Mouse (Mus musculus) kidney, embryonic 16.5 days (tissue): ENCODE data around the gene Pdxk. TPM values are rescaled to one million over a fixed set of nuclear protein-coding genes. Genes with fewer than 3 reads are reported as not detected.
A peak's percentile ranks its signal among the peaks of the same experiment; 100 is the strongest.

ENCODE experiments used
- ATAC-seq: fragments of 200-750 bp; cut with Nextera tagmentation; 2 replicates; pipeline ENCODE4 v1.8.0; 2017; ENCODE audit warnings: moderate TSS enrichment; ENCODE audit not compliant: low FRiP score, low TSS enrichment
- H3K27ac ChIP-seq: fragments of 300-500 bp; sonication (generic); 2 replicates; pipeline ENCODE4 v1.5.1; 2014; ENCODE audit warnings: low read length
- H3K27me3 ChIP-seq: fragments of 300-500 bp; sonication (generic); 2 replicates; pipeline ENCODE4 v1.6.1; 2014; ENCODE audit warnings: low read length, control low read depth, mixed read lengths; ENCODE audit not compliant: insufficient read depth
- H3K36me3 ChIP-seq: fragments of 300-500 bp; sonication (generic); 2 replicates; pipeline ENCODE4 v1.6.1; 2014; ENCODE audit warnings: low read length, control low read depth, mixed read lengths; ENCODE audit not compliant: insufficient read depth
- H3K4me1 ChIP-seq: fragments of 300-500 bp; sonication (generic); 2 replicates; pipeline ENCODE4 v1.6.1; 2014; ENCODE audit warnings: low read length, control low read depth, mixed read lengths; ENCODE audit not compliant: insufficient read depth
- H3K4me2 ChIP-seq: fragments of 300-500 bp; sonication (generic); replicated peaks from 2 replicates; pipeline ENCODE4 v1.6.1; 2014; ENCODE audit warnings: low read depth, low read length
- H3K4me3 ChIP-seq: fragments of 300-500 bp; sonication (generic); 2 replicates; pipeline ENCODE4 v1.5.1; 2014; ENCODE audit warnings: mild to moderate bottlenecking, low read length
- H3K9ac ChIP-seq: fragments of 300-500 bp; sonication (generic); replicated peaks from 2 replicates; pipeline ENCODE4 v1.6.1; 2014; ENCODE audit warnings: low read length
- H3K9me3 ChIP-seq: fragments of 300-500 bp; sonication (generic); 2 replicates; pipeline ENCODE4 v1.6.1; 2016; ENCODE audit warnings: low read length, control low read depth
- WGBS: fragments of 180-500 bp; shearing (Covaris S2); extraction: QIAGEN DNeasy Blood & Tissue Kit; methylation state at CpG from one replicate; pipeline ENCODE4 v1.1.7; 2014; 5-methylcytosine and 5-hydroxymethylcytosine counted together
- polyA plus RNA-seq: library from polyadenylated mRNA; unstranded; fragments of >200 nt; fragmentation: Nextera tagmentation; extraction: Ambion mirVana; gene quantifications from 2 replicates; pipeline ENCODE4 v1.2.1, GENCODE M21; 2015

Gene Pdxk
- polyA plus RNA-seq, 1 experiment from 2014 or later: 28.4 TPM

- Histone ChIP-seq H3K4me1 (no peaks in the 10 kb centered on the region), H3K27ac (no peak overlapping the region), H3K9me3 (no peaks in the 10 kb centered on the region), H3K4me2 (no peak overlapping the region), H3K9ac (no peak overlapping the region), H3K27me3 (no peaks in the 10 kb centered on the region), H3K4me3 (no peak overlapping the region), H3K36me3 (peaks cover 24% of the 10 kb centered on the region)
- ATAC-seq: no peak
- 84% methylated on average over 5 of the region's 5 CpGs for WGBS
These were observed 23.2 kb downstream of the Pdxk start for GRCm38 (mm10) chr10:78441606-78442005.

GRCm38 (mm10) chr10:78440812-78441211 is 24.0 kb downstream of the Pdxk start:
- H3K9me3 ChIP-seq: no peaks in the 10 kb centered on the region
- H3K27me3 ChIP-seq: no peaks in the 10 kb centered on the region
- H3K4me2 ChIP-seq: no peak overlapping the region
- H3K9ac ChIP-seq: no peak overlapping the region
- peak; percentile 43 for ATAC-seq
- H3K36me3 ChIP-seq: peaks cover 20% of the 10 kb centered on the region
- 69% methylated on average over 9 of the region's 9 CpGs for WGBS
- H3K4me3 ChIP-seq: no peak overlapping the region
- H3K4me1 ChIP-seq: no peaks in the 10 kb centered on the region
- no peak overlapping the region for H3K27ac ChIP-seq

- no peak overlapping the region for H3K27ac ChIP-seq
- peaks cover 20% of the 10 kb centered on the region for H3K36me3 ChIP-seq
- H3K4me3 ChIP-seq: no peak overlapping the region
- H3K4me2 ChIP-seq: no peak overlapping the region
- no peak for ATAC-seq
- H3K27me3 ChIP-seq: no peaks in the 10 kb centered on the region
- H3K9me3 ChIP-seq: no peaks in the 10 kb centered on the region
- no peaks in the 10 kb centered on the region for H3K4me1 ChIP-seq
- 85% methylated on average over 7 of the region's 7 CpGs for WGBS
- H3K9ac ChIP-seq: no peak overlapping the region
These were observed 24.8 kb downstream of the Pdxk start for GRCm38 (mm10) chr10:78439990-78440389.

GRCm38 (mm10) chr10:78439550-78439949 is 25.2 kb downstream of the Pdxk start:
- Histone ChIP-seq H3K4me1 (no peaks in the 10 kb centered on the region), H3K27ac (no peak overlapping the region), H3K4me3 (no peak overlapping the region), H3K9ac (no peak overlapping the region), H3K9me3 (no peaks in the 10 kb centered on the region), H3K4me2 (no peak overlapping the region), H3K36me3 (peaks cover 20% of the 10 kb centered on the region), H3K27me3 (no peaks in the 10 kb centered on the region)
- ATAC-seq: no peak
- WGBS: 71% methylated on average over 5 of the region's 5 CpGs

GRCm38 (mm10) chr10:78438094-78438493 is 26.7 kb downstream of the Pdxk start:
- Histone ChIP-seq H3K27me3 (no peaks in the 10 kb centered on the region), H3K27ac (no peak overlapping the region), H3K9me3 (no peaks in the 10 kb centered on the region), H3K4me1 (no peaks in the 10 kb centered on the region), H3K9ac (no peak overlapping the region), H3K4me2 (no peak overlapping the region), H3K4me3 (no peak overlapping the region), H3K36me3 (peaks cover 10% of the 10 kb centered on the region)
- WGBS: 16% methylated on average over 5 of the region's 5 CpGs
- no peak; the same call in 1 of the 2 replicates for ATAC-seq

GRCm38 (mm10) chr10:78432853-78433252 is 31.9 kb downstream of the Pdxk start:
- Histone ChIP-seq H3K27me3 (no peaks in the 10 kb centered on the region), H3K9me3 (no peaks in the 10 kb centered on the region), H3K27ac (no peak overlapping the region), H3K36me3 (peaks cover 11% of the 10 kb centered on the region), H3K4me3 (no peak overlapping the region), H3K4me2 (no peak overlapping the region), H3K9ac (no peak overlapping the region), H3K4me1 (no peaks in the 10 kb centered on the region)
- 58% methylated on average over 3 of the region's 3 CpGs for WGBS
- no peak for ATAC-seq

GRCm38 (mm10) chr10:78429776-78430175 is 35.0 kb downstream of the Pdxk start:
- Histone ChIP-seq H3K9ac (no peak overlapping the region), H3K9me3 (no peaks in the 10 kb centered on the region), H3K4me3 (no peak overlapping the region), H3K36me3 (peaks cover 14% of the 10 kb centered on the region), H3K27ac (no peak overlapping the region), H3K27me3 (no peaks in the 10 kb centered on the region), H3K4me2 (no peak overlapping the region), H3K4me1 (0 out of 2 replicates have a peak, but pooled peaks cover 11% of the 10 kb centered on the region)
- ATAC-seq: no peak
- WGBS: 92% methylated on average over 2 of the region's 2 CpGs

GRCm38 (mm10) chr10:78429180-78429579 is 35.6 kb downstream of the Pdxk start:
- ATAC-seq: no peak
- Histone ChIP-seq H3K4me3 (no peak overlapping the region), H3K9me3 (no peaks in the 10 kb centered on the region), H3K27ac (no peak overlapping the region), H3K36me3 (peaks cover 14% of the 10 kb centered on the region), H3K9ac (no peak overlapping the region), H3K4me1 (0 out of 2 replicates have a peak, but pooled peaks cover 11% of the 10 kb centered on the region), H3K4me2 (no peak overlapping the region), H3K27me3 (no peaks in the 10 kb centered on the region)
- 86% methylated on average over 5 of the region's 5 CpGs for WGBS

GRCm38 (mm10) chr10:78428070-78428469 is 36.7 kb downstream of the Pdxk start:
- 94% methylated on average over 11 of the region's 11 CpGs for WGBS
- H3K4me2 ChIP-seq: no peak overlapping the region
- ATAC-seq: no peak
- peaks cover 14% of the 10 kb centered on the region for H3K36me3 ChIP-seq
- no peak overlapping the region for H3K4me3 ChIP-seq
- no peak overlapping the region for H3K9ac ChIP-seq
- H3K27me3 ChIP-seq: no peaks in the 10 kb centered on the region
- no peak overlapping the region for H3K27ac ChIP-seq
- no peaks in the 10 kb centered on the region for H3K9me3 ChIP-seq
- H3K4me1 ChIP-seq: 0 out of 2 replicates have a peak, but pooled peaks cover 11% of the 10 kb centered on the region

GRCm38 (mm10) chr10:78426117-78426735 is 38.5 kb downstream of the Pdxk start:
- Histone ChIP-seq H3K9ac (peak overlapping the region; percentile 88), H3K27ac (peak overlapping the region; percentile 86), H3K9me3 (no peaks in the 10 kb centered on the region), H3K4me1 (0 out of 2 replicates have a peak, but pooled peaks cover 11% of the 10 kb centered on the region), H3K36me3 (peaks cover 14% of the 10 kb centered on the region), H3K4me3 (peak overlapping the region; percentile 93), H3K27me3 (no peaks in the 10 kb centered on the region), H3K4me2 (peak overlapping the region; percentile 85)
- WGBS: 49% methylated on average over 6 of the region's 6 CpGs
- ATAC-seq: no peak
